Mouse (Mus musculus): ENCODE data around the gene Bcas3. TPM values are rescaled to one million over a fixed set of nuclear protein-coding genes. Genes with fewer than 3 reads are reported as not detected.

Bcas3 gene
- polyA plus RNA-seq, 1 experiment from 2014 or later, result 18.2 TPM

DNA sequence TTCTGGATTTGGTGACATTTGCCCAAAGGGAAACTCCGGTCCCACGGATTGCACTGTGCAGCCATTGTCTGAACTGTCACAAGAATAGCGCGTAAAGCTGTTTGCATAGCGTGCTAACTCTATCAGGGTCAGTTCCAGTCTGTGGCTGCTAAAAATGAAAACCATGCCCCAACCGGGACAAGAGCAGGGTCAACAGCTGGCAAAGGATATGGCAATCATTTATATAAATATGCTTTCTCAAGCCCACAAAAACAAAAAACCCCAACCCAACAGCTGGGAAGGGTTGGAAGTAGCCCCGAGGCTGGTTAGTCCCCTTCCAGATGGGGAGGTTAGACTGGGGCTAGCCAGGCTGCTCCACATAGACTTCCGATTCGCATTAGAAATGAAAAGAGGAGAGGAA is 314.8 kb downstream of the Bcas3 start:
- H3K4me3 ChIP-seq, result no peak overlapping the region
- ATAC-seq, result no peak
- no peaks in the 10 kb centered on the region for H3K9me3 ChIP-seq (replicated peaks)
- H3K27me3 ChIP-seq (replicated peaks), result no peaks in the 10 kb centered on the region
- WGBS (ENCODE audit: insufficient replicate concordance), result 66% methylated on average over 9 of the region's 9 CpGs
- no peak overlapping the region for H3K9ac ChIP-seq
- H3K36me3 ChIP-seq, result no peaks in the 10 kb centered on the region
- no peak overlapping the region for H3K4me2 ChIP-seq
- H3K4me1 ChIP-seq, result peaks cover 11% of the 10 kb centered on the region
- H3K27ac ChIP-seq, result no peak overlapping the region

DNA sequence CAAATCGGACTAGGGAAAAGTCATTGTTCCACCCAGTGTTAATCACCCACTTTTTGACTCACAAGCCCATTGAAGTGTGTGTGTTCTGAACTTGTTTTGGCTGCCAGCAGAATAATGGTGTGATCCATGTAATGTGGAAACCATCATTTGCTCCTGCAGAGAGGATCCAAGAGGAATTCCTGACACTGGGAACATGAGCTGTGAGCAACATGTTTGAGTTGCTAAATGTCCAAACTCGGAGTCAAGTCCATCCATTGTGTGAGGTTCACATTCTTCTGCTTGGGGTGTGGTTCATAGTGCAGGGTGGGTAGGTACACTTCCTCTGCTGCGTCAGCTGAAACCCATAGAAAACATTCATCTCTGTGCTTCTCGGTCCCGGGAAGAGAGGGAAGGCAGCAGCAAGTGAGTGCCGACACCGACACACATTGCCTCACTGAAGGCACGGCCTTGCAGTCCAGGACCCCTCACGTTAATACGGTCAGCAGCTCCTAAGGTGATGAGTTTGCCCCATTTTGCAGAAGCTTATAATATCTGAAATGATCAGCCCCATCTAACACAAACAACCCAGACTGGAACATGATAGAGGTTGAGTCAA is 320.0 kb downstream of the Bcas3 start:
- ATAC-seq, result no peak
- peaks cover 11% of the 10 kb centered on the region for H3K4me1 ChIP-seq
- H3K4me2 ChIP-seq, result no peak overlapping the region
- H3K36me3 ChIP-seq, result no peaks in the 10 kb centered on the region
- WGBS (ENCODE audit: insufficient replicate concordance), result 67% methylated on average over 10 of the region's 10 CpGs
- H3K9ac ChIP-seq, result no peak overlapping the region
- H3K4me3 ChIP-seq, result no peak overlapping the region
- peaks cover 4% of the 10 kb centered on the region; the same call in 1 of the 2 replicates for H3K27me3 ChIP-seq (replicated peaks)
- H3K9me3 ChIP-seq (replicated peaks), result no peaks in the 10 kb centered on the region
- H3K27ac ChIP-seq, result no peak overlapping the region

DNA sequence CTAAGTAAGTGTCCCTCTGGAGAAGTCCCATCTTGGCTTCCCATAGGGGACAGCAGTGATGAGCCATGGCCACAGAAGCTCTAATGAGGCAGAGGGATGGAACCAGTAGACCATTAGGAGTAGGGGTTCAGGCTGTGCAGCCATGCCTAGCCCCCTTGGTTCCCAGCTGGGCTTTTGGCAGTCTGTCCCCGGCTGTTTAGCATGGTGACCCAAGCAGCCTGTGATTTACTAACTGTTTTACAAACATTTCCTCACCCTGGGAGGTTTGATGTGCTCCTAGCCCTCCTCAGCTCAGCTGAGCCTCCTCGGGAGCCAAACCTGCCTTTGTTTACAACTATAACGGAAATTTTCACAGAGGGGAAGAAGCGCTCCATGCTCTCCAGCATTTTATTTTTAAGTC is 322.3 kb downstream of the Bcas3 start:
- Histone ChIP-seq H3K9me3 (replicated peaks) (no peaks in the 10 kb centered on the region), H3K4me2 (no peak overlapping the region), H3K4me3 (no peak overlapping the region), H3K27ac (no peak overlapping the region), H3K4me1 (peaks cover 11% of the 10 kb centered on the region), H3K9ac (no peak overlapping the region), H3K36me3 (no peaks in the 10 kb centered on the region), H3K27me3 (replicated peaks) (peaks cover 8% of the 10 kb centered on the region)
- 57% methylated on average over 4 of the region's 4 CpGs for WGBS (ENCODE audit: insufficient replicate concordance)
- ATAC-seq, result no peak

DNA sequence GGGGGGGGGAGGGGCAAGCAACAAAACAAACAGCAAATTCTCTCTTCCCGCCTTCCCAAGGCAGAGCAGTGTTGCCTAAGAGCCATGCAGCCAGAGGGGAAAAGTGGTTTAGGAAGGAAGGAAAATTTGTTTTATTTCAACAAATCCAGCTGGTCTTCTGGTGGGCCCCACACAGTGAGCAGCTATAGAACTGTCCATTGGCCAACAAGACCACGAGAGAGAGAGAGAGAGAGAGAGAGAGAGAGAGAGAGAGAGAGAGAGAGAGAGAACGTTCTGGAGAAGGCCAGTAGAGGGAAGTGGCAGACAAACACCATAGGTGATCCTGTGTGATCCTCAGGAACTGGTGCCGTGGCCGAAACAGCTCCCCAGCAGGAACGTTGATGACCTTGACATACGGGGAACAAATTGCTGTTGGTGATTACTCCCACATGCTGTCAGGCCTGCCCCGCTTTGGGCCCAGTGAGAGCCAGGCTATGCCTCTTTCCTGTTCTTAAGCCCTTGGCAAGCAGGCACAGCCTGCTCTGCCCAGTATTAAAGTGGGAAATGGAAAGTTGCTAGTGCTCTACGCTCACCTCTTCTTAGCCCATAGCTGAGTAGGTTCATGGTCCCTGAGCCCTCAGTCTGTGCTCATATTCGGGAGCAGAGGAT is 323.5 kb downstream of the Bcas3 start:
- no peak overlapping the region for H3K27ac ChIP-seq
- WGBS (ENCODE audit: insufficient replicate concordance), result 51% methylated on average over 10 of the region's 10 CpGs

DNA sequence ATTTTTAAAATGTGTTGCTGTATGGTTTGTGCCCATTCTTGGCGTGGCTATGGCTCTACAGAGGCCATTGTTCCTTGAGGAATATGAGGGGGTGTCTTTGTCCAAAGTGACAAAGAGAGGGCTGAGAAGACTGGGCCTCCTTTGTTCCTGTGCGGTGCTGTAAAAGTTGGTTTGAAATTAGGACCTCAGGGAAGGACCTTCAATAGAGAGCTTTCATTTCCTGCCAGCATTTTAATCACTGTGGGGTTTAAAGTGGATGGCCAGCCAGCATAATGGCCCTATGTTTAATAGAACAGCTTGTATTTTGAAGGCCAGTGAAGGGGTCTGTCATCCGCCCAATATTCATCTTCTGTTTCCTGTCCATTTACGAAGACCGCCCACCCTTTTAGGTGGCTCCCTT is 325.7 kb downstream of the Bcas3 start:
- Histone ChIP-seq H3K4me1 (no peaks in the 10 kb centered on the region), H3K4me3 (no peak overlapping the region), H3K4me2 (no peak overlapping the region), H3K27me3 (replicated peaks) (peaks cover 14% of the 10 kb centered on the region; the same call in 1 of the 2 replicates), H3K9me3 (replicated peaks) (no peaks in the 10 kb centered on the region), H3K36me3 (no peaks in the 10 kb centered on the region), H3K9ac (no peak overlapping the region), H3K27ac (no peak overlapping the region)
- WGBS (ENCODE audit: insufficient replicate concordance), result 78% methylated on average over 5 of the region's 5 CpGs
- ATAC-seq, result no peak

More for the DNA sequence above, 323.5 kb downstream of the Bcas3 start:
- ATAC-seq, result no peak
- Histone ChIP-seq H3K4me2 (no peak overlapping the region), H3K36me3 (no peaks in the 10 kb centered on the region), H3K4me1 (peaks cover 8% of the 10 kb centered on the region), H3K4me3 (no peak overlapping the region), H3K9me3 (replicated peaks) (no peaks in the 10 kb centered on the region), H3K27me3 (replicated peaks) (peaks cover 9% of the 10 kb centered on the region), H3K9ac (no peak overlapping the region)

DNA sequence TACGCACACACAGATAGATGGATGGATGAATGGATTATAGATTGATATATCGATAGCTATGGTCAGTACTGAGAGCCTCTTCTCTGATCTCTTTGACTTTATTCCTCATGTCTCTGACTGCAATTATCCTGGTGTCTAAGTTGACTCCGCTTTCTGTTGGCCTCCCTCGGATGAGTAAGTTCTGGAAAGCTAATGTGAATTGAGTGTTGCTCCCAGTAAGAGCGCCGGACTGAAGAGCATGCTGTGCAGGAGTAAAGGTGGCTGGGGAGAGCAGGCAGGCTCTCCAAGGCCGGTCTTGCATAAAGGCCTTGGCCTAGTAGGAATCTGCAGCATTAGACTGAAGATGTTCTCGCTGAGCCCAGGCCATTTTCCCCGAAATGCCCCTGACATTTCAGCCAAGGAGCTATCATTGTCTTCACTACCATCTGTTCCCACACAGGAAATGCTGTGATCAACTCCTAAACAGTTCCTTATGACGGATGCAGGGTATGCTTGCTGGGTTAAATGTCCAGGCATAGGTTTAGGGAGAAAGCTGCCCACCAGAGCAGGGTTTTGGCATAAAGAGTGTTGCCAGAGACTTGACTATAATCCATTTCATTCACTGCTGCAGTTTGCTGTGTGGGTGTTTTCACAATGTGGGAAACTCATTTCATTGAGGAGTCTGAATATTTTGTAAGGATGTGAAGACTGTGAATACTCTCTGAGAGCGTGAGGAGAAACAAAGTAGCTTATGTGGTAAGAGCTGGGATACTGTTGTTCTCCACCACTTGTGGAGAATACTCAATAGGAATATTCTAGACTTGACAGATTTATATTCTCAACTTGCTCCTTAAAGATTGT is 328.8 kb downstream of the Bcas3 start:
- H3K36me3 ChIP-seq, result no peaks in the 10 kb centered on the region
- WGBS (ENCODE audit: insufficient replicate concordance), result 69% methylated on average over 11 of the region's 11 CpGs
- no peak for ATAC-seq
- H3K27me3 ChIP-seq (replicated peaks), result peaks cover 10% of the 10 kb centered on the region; the same call in 1 of the 2 replicates
- H3K4me2 ChIP-seq, result no peak overlapping the region
- H3K27ac ChIP-seq, result no peak overlapping the region
- H3K9ac ChIP-seq, result no peak overlapping the region
- H3K4me3 ChIP-seq, result no peak overlapping the region
- H3K4me1 ChIP-seq, result no peaks in the 10 kb centered on the region
- H3K9me3 ChIP-seq (replicated peaks), result no peaks in the 10 kb centered on the region

DNA sequence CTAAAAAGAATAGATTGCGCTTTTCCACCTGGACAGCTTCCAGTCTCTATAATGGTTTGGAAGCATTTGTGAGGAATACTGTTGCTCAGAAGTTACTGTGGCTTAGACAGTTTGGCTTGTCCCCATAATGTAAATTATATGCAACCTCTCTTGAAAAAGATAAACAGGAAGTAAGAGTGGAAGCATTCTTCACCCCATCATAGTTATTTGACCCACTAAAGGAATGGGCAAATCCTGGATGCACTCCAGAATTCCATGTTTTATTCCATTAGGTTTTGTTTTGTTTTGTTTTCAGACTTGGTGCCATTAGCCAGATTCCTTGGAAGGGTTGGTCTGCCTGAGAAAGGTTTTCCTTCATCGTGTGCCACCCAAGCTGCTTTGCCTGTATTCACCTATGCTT is 332.0 kb downstream of the Bcas3 start:
- no peak overlapping the region for H3K4me2 ChIP-seq
- ATAC-seq, result no peak
- peaks cover 22% of the 10 kb centered on the region for H3K27me3 ChIP-seq (replicated peaks)
- H3K4me1 ChIP-seq, result peaks cover 11% of the 10 kb centered on the region
- H3K36me3 ChIP-seq, result no peaks in the 10 kb centered on the region
- WGBS (ENCODE audit: insufficient replicate concordance), result 70% methylated on average over 2 of the region's 2 CpGs
- H3K9ac ChIP-seq, result no peak overlapping the region
- H3K4me3 ChIP-seq, result no peak overlapping the region
- no peak overlapping the region for H3K27ac ChIP-seq
- no peaks in the 10 kb centered on the region for H3K9me3 ChIP-seq (replicated peaks)

DNA sequence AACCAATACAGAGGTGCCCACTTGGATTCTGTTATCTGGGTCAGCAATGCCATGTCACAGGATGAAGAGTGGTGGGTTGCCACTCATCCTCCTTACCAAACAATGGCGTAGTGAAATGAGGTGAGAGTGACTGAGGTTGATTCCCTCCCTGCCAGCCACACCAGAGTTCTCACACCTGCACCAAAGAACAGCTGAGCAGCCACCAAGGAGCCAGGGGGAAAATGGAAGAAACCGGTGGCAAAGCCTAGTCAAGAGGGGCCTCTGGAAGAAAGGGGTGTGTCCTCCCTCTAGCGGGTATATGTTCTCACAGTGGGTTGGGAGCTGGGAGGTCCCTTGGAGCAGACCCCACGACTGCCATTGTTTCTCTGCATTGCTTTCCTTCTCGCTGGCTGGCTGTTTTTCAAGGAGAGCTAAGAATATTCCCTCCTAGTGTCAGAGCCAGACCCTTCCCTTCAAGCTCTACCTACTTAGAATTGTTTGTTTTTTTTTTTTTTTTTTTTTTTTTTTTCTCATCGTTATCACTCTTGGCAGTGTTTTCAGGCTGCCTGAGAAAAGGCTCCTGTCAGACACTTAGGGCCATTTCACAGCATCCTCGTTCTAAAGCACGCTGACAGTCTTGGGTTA is 335.0 kb downstream of the Bcas3 start:
- H3K27me3 ChIP-seq (replicated peaks), result peaks cover 13% of the 10 kb centered on the region
- H3K36me3 ChIP-seq, result no peaks in the 10 kb centered on the region
- no peak overlapping the region for H3K4me2 ChIP-seq
- no peak overlapping the region for H3K4me3 ChIP-seq
- no peak overlapping the region for H3K9ac ChIP-seq
- H3K27ac ChIP-seq, result no peak overlapping the region
- no peaks in the 10 kb centered on the region for H3K9me3 ChIP-seq (replicated peaks)
- H3K4me1 ChIP-seq, result peaks cover 17% of the 10 kb centered on the region
- WGBS (ENCODE audit: insufficient replicate concordance), result 18% methylated on average over 8 of the region's 8 CpGs
- ATAC-seq, result no peak

DNA sequence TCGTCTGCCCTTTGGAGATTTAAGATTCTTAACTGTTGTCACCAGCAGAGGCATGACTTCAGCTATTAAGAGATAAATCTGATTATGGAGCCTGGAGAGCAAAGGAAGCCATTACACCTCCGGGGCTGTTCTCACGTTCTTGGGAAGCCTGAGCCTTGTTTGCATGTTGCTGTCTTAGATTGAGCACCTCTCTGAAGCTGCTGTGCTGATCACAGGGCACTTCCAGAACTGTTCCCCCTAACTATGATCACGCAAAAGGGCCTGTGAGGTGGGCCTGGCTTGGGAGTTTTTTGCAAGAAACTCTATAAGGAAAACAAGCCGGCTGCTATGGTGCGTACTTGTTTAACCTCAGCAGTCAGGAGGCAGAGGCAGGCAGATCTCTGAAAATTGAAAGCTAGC is 335.5 kb downstream of the Bcas3 start:
- Histone ChIP-seq H3K27me3 (replicated peaks) (peaks cover 13% of the 10 kb centered on the region), H3K4me1 (peaks cover 17% of the 10 kb centered on the region), H3K9me3 (replicated peaks) (no peaks in the 10 kb centered on the region), H3K4me3 (no peak overlapping the region), H3K36me3 (no peaks in the 10 kb centered on the region), H3K27ac (no peak overlapping the region), H3K4me2 (no peak overlapping the region), H3K9ac (no peak overlapping the region)
- no peak for ATAC-seq
- WGBS (ENCODE audit: insufficient replicate concordance), result 52% methylated on average over 6 of the region's 6 CpGs

DNA sequence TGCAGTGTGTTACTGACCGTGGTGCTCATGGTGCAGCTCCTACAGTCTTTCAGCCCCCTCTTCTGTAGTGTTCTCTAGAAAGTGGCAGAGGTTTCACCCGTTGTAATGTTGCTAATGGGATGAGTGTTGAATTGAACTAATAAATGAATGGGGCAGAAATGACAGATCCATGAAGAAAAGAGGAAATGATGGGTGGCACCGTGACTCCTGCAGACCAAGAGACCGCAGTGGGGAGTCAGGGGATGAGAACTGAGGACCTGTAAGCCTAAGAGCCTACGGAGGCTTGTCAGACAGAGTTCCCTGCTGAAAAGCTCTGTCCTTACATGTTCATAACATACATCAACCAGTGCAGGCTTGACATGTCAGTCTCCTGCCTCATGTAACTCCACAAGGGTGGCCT is 336.3 kb downstream of the Bcas3 start:
- Histone ChIP-seq H3K9ac (no peak overlapping the region), H3K27me3 (replicated peaks) (peaks cover 13% of the 10 kb centered on the region), H3K4me3 (no peak overlapping the region), H3K4me2 (no peak overlapping the region), H3K4me1 (peaks cover 17% of the 10 kb centered on the region), H3K27ac (no peak overlapping the region), H3K36me3 (no peaks in the 10 kb centered on the region), H3K9me3 (replicated peaks) (no peaks in the 10 kb centered on the region)
- no peak for ATAC-seq
- 69% methylated on average over 5 of the region's 5 CpGs for WGBS (ENCODE audit: insufficient replicate concordance)

DNA sequence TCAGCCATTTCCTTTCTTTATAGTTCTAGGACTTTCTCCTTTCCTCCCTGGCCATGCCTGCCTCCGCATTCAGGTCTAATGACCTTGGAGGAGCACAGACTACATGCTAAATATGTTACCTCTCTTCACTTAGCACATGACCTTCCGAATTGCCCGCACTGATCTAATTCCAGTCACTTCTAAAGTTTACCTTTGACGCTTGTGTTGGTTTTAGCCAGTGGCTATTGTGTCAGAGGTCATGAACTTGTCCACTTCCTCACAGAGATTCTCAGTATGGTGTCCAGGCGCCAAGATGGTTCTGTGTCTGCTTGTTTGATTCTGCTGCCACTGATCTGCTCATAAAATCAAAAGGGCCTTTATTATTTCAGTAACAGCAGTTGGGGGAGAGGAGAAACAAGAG is 338.3 kb downstream of the Bcas3 start:
- 63% methylated on average over 5 of the region's 5 CpGs for WGBS (ENCODE audit: insufficient replicate concordance)
- Histone ChIP-seq H3K4me1 (peaks cover 27% of the 10 kb centered on the region), H3K4me2 (no peak overlapping the region), H3K9ac (no peak overlapping the region), H3K27me3 (replicated peaks) (peaks cover 13% of the 10 kb centered on the region), H3K4me3 (no peak overlapping the region), H3K9me3 (replicated peaks) (no peaks in the 10 kb centered on the region), H3K27ac (no peak overlapping the region), H3K36me3 (no peaks in the 10 kb centered on the region)
- no peak for ATAC-seq
